ENCODE assay signal across 8 mouse cellular contexts in the genomic region with DNA sequence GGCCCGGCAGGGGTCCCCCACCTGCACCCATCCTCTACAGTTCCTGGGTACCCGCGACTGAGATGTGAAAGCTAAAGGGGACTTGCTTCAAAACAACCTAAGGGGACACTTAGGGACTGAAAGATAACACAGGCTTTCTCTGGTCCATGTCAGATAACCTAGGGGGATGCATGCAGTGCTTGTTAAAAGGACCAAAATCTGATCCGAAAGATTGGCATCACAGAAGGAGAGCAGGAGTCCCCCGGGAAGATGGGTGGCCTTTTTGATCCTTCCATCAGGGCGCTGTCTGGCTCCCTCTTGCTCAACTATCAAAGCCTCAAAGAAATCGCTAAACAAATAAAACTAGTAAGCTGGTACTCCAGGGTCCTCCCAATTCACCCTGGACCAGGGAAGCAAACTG. TPM values are rescaled to one million over a fixed set of nuclear protein-coding genes. Genes with fewer than 3 reads are reported as not detected.
DNase-seq lines count a peak whose midpoint lies in the region; ATAC-seq lines count a peak whose summit lies in the region.

No protein-coding gene starts in this region.

- H3K9ac ChIP-seq in kidney, embryonic 16.5 days (replicated peaks; ENCODE audit: low read length) = peak overlapping the region; percentile 54
- peak overlapping the region; percentile 74 for H3K9ac ChIP-seq in neural tube, embryonic 13.5 days

- no peak for DNase-seq in kidney, adult 9 months
- no peak for DNase-seq in forebrain, embryonic 10.5 days (ENCODE audit: extremely low spot score, low spot score)
- no peak for DNase-seq in limb, embryonic 10.5 days (ENCODE audit: low spot score)
- DNase-seq in Muller cell, postnatal 12 days (ENCODE audit: inconsistent ontology term) = no peak
- DNase-seq in kidney, postnatal 25 days = no peak
- no peak for DNase-seq in adrenal gland, postnatal 25 days

- no peaks in the 10 kb centered on the region for H3K9me3 ChIP-seq in kidney, embryonic 16.5 days (ENCODE audit: low read length)
- no peaks in the 10 kb centered on the region for H3K9me3 ChIP-seq in forebrain, embryonic 10.5 days
- no peaks in the 10 kb centered on the region for H3K9me3 ChIP-seq in limb, embryonic 10.5 days (replicated peaks)
- H3K9me3 ChIP-seq in neural tube, embryonic 13.5 days = no peaks in the 10 kb centered on the region

- 2% methylated on average over 7 of the region's 7 CpGs for WGBS in kidney, embryonic 16.5 days
- under 1% methylated on average over 7 of the region's 7 CpGs for WGBS in forebrain, embryonic 10.5 days
- WGBS in limb, embryonic 10.5 days = 2% methylated on average over 7 of the region's 7 CpGs
- WGBS in neural tube, embryonic 13.5 days = 2% methylated on average over 7 of the region's 7 CpGs

- H3K27ac ChIP-seq in kidney, embryonic 16.5 days (ENCODE audit: low read length) = no peak overlapping the region
- 0 out of 2 replicates have a peak overlapping the region, but pooled peaks have one; percentile 58 for H3K27ac ChIP-seq in forebrain, embryonic 10.5 days
- H3K27ac ChIP-seq in limb, embryonic 10.5 days = 0 out of 2 replicates have a peak overlapping the region, but pooled peaks have one; percentile 2
- H3K27ac ChIP-seq in neural tube, embryonic 13.5 days (replicated peaks) = no peak overlapping the region

- no peaks in the 10 kb centered on the region for H3K36me3 ChIP-seq in kidney, embryonic 16.5 days (ENCODE audit: insufficient read depth, low read length)
- no peaks in the 10 kb centered on the region for H3K36me3 ChIP-seq in forebrain, embryonic 10.5 days (replicated peaks)
- H3K36me3 ChIP-seq in limb, embryonic 10.5 days = no peaks in the 10 kb centered on the region
- H3K36me3 ChIP-seq in neural tube, embryonic 13.5 days = no peaks in the 10 kb centered on the region

- H3K27me3 ChIP-seq in kidney, embryonic 16.5 days (ENCODE audit: insufficient read depth, low read length) = peaks cover 53% of the 10 kb centered on the region
- H3K27me3 ChIP-seq in forebrain, embryonic 10.5 days (ENCODE audit: poor library complexity, severe bottlenecking) = peaks cover 93% of the 10 kb centered on the region
- peaks cover 70% of the 10 kb centered on the region for H3K27me3 ChIP-seq in limb, embryonic 10.5 days (ENCODE audit: low read depth, poor library complexity, severe bottlenecking)
- peaks cover 56% of the 10 kb centered on the region for H3K27me3 ChIP-seq in neural tube, embryonic 13.5 days

- H3K4me1 ChIP-seq in kidney, embryonic 16.5 days (ENCODE audit: insufficient read depth, low read length) = peaks cover 30% of the 10 kb centered on the region
- peaks cover 36% of the 10 kb centered on the region for H3K4me1 ChIP-seq in forebrain, embryonic 10.5 days
- H3K4me1 ChIP-seq in limb, embryonic 10.5 days = peaks cover 35% of the 10 kb centered on the region
- peaks cover 32% of the 10 kb centered on the region for H3K4me1 ChIP-seq in neural tube, embryonic 13.5 days (replicated peaks)

- peak overlapping the region; percentile 91 for H3K4me2 ChIP-seq in kidney, embryonic 16.5 days (replicated peaks; ENCODE audit: low read depth, low read length)
- peak overlapping the region; percentile 100 for H3K4me2 ChIP-seq in neural tube, embryonic 13.5 days

- peak overlapping the region; percentile 58 for H3K4me3 ChIP-seq in kidney, embryonic 16.5 days (ENCODE audit: low read length)
- H3K4me3 ChIP-seq in forebrain, embryonic 10.5 days = peak overlapping the region; percentile 64
- peak overlapping the region; percentile 65 for H3K4me3 ChIP-seq in limb, embryonic 10.5 days
- peak overlapping the region; percentile 70 for H3K4me3 ChIP-seq in neural tube, embryonic 13.5 days

- ATAC-seq in kidney, embryonic 16.5 days (ENCODE audit: low FRiP score, low TSS enrichment) = no peak; the same call in 1 of the 2 replicates
- no peak for ATAC-seq in neural tube, embryonic 13.5 days (ENCODE audit: low read depth)

RNA-seq across cellular contexts. Expression of gene Lgr5, which starts 0.4 kb away (rescaled TPM):
- 7.3 and 7.8 TPM in 2 replicates for polyA plus RNA-seq in kidney, embryonic 16.5 days (2015; fragmentation: Nextera tagmentation; extraction: Ambion mirVana)
- polyA plus RNA-seq in forebrain, embryonic 10.5 days (2016; fragmentation: Nextera tagmentation; extraction: Ambion mirVana) = 1.7 and 2.2 TPM in 2 replicates
- polyA plus RNA-seq in limb, embryonic 10.5 days (2016; fragmentation: Nextera tagmentation; extraction: Ambion mirVana) = 1.4 and 2.3 TPM in 2 replicates
- 3.4 and 4.1 TPM in 2 replicates for polyA plus RNA-seq in neural tube, embryonic 13.5 days (2015; fragmentation: Nextera tagmentation; extraction: Ambion mirVana)
- total RNA-seq in adrenal gland, postnatal 25 days (2021) = 20.1 and 35.7 TPM in 2 replicates

RNA-seq across cellular contexts. Expression of gene A930009A15Rik, which starts 18.2 kb away (rescaled TPM):
- not detected in 2 replicates for polyA plus RNA-seq in kidney, embryonic 16.5 days (2015; fragmentation: Nextera tagmentation; extraction: Ambion mirVana)
- not detected in 2 replicates for polyA plus RNA-seq in forebrain, embryonic 10.5 days (2016; fragmentation: Nextera tagmentation; extraction: Ambion mirVana)
- not detected in 2 replicates for polyA plus RNA-seq in limb, embryonic 10.5 days (2016; fragmentation: Nextera tagmentation; extraction: Ambion mirVana)
- polyA plus RNA-seq in neural tube, embryonic 13.5 days (2015; fragmentation: Nextera tagmentation; extraction: Ambion mirVana) = 0.61 and 0.66 TPM in 2 replicates
- total RNA-seq in adrenal gland, postnatal 25 days (2021) = not detected in 2 replicates

Comparison
In these comparisons a context has a peak if more than half of its experiments do, and no peak if none do; other contexts are left out.
1. H3K27ac ChIP-seq: peak in forebrain, embryonic 10.5 days (single experiment) and limb, embryonic 10.5 days (single experiment); none in kidney, embryonic 16.5 days (single experiment) and neural tube, embryonic 13.5 days (single experiment).
2. Peak in every context shown above with its lines, with median percentiles within 50 percentile points of each other: H3K4me3 ChIP-seq.